Mouse (Mus musculus): ENCODE measurements around the gene Esam. TPM values are rescaled to one million over a fixed set of nuclear protein-coding genes. Genes with fewer than 3 reads are reported as not detected.
A peak's percentile ranks its signal among the peaks of the same experiment; 100 is the strongest.

The Esam gene
- total and polyA plus RNA-seq, 3 experiments, result not detected

DNA sequence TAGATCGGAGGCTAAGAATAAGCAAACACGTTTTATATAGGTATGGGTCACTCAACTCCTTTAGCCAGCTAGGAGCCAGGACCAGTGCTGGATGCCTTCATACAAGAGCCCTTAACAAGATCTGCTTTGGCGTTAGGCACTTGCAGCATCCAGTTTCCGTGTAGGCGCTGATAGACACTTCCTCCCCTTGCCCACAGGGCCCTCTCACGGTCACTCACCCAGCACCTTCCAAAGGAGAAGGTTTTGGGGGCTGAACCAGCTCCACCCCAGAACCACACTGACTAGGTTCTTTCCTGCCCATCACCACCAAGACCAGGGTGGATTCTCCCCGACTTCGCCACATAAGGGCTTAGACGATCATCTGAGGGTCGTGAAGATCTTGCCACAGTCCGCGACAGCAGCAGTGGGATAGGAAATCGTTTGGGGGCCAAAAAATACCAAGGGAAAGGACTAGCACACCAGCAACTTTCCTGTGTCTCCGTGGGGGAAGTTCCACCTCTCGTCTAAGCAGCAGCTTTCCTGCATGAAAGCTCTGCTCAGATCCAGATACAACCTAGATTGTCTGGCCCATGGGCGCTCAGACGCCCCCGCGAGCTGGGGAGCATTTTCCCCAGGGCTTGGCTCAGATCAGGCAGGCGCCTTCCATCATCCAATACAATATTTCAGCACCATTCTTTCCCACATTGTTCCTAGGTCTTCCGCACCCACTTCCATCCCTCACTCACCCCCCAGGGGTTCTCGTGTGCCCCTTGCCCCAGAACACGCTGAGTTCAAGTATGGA, 24.1 kb downstream of the Esam start:
- ATAC-seq (ENCODE audit: extremely low read depth, insufficient number of reproducible peaks, low FRiP score, poor library complexity, severe bottlenecking), result no peak
- no peak for DNase-seq (ENCODE audit: low spot score)
- Histone ChIP-seq H3K4me1 (ENCODE audit: insufficient read depth, low read depth, low read length) (peaks cover 90% of the 10 kb centered on the region), H3K36me3 (replicated peaks) (peaks cover 32% of the 10 kb centered on the region), H3K27me3 (ENCODE audit: insufficient read depth, low read length) (no peaks in the 10 kb centered on the region), H3K4me3 (ENCODE audit: low read depth, low read length) (peak overlapping the region; percentile 80), H3K9me3 (replicated peaks) (no peaks in the 10 kb centered on the region)
- TF ChIP-seq POLR2AphosphoS5 (IDR thresholded peaks at IDR 0.05; ENCODE audit: insufficient replicate concordance, low read depth, low read length) (no peak), CTCF (IDR thresholded peaks at IDR 0.05; ENCODE audit: low read depth, low read length) (no peak), GATA1 (IDR thresholded peaks at IDR 0.05; ENCODE audit: borderline replicate concordance, low read length) (no peak), TAL1 (conservative IDR thresholded peaks at IDR 0.05; ENCODE audit: low read depth, low read length) (no peak), GATA2 (IDR thresholded peaks at IDR 0.05; ENCODE audit: borderline replicate concordance, low read depth, low read length) (no peak)

DNA sequence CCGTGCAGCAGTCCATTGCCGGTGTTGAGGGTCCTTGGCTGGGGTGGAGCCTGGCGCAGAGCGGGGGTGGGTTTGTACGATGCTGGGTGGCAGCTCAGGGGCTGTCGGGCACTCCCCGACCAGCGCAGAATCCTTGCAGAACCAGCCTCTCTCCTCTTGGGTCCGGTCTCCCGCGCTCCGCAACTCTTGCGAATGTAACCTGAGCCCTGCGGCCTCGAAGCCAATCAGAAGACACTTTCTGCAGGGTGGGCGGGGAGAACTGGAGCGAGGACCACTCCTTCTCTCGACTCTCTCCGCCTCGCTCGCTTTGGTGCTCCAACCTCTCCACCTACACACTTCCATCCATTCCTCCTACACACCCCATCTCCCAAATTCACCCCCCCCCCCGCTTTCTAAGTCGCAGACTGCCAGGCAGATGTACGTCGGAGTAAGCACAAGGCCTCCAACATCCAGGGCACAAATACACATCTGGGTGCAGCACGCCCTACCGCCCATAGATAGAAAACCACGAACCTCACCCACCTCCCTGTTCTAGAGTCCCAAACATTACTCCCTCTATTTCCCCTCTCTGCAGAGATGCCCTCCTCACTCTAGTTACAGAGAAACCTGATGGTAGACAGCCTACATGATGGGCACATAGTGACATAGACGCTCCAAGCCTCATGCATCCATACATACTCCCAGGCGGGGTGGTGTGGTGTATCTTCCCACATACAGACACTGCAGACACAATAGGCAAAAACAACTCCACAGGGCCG, 24.8 kb downstream of the Esam start, which contains the start of gene Nrgn:
TSS of gene Nrgn (minus strand) at position 369 of the 758 bp plus-strand sequence.
- Histone ChIP-seq H3K9me3 (replicated peaks) (no peaks in the 10 kb centered on the region), H3K4me3 (ENCODE audit: low read depth, low read length) (peak within 1 kb of the TSS; percentile 80), H3K27me3 (ENCODE audit: insufficient read depth, low read length) (no peaks in the 10 kb centered on the region), H3K4me1 (ENCODE audit: insufficient read depth, low read depth, low read length) (peaks cover 91% of the 10 kb centered on the region), H3K36me3 (replicated peaks) (peaks cover 28% of the 10 kb centered on the region)
- peak; percentile 55 for ATAC-seq (ENCODE audit: extremely low read depth, insufficient number of reproducible peaks, low FRiP score, poor library complexity, severe bottlenecking)
- peak; percentile 84 for DNase-seq (ENCODE audit: low spot score)
- TF ChIP-seq GATA2 (IDR thresholded peaks at IDR 0.05; ENCODE audit: borderline replicate concordance, low read depth, low read length) (no peak), POLR2AphosphoS5 (IDR thresholded peaks at IDR 0.05; ENCODE audit: insufficient replicate concordance, low read depth, low read length) (no peak), TAL1 (conservative IDR thresholded peaks at IDR 0.05; ENCODE audit: low read depth, low read length) (no peak), CTCF (IDR thresholded peaks at IDR 0.05; ENCODE audit: low read depth, low read length) (no peak), GATA1 (IDR thresholded peaks at IDR 0.05; ENCODE audit: borderline replicate concordance, low read length) (no peak)

DNA sequence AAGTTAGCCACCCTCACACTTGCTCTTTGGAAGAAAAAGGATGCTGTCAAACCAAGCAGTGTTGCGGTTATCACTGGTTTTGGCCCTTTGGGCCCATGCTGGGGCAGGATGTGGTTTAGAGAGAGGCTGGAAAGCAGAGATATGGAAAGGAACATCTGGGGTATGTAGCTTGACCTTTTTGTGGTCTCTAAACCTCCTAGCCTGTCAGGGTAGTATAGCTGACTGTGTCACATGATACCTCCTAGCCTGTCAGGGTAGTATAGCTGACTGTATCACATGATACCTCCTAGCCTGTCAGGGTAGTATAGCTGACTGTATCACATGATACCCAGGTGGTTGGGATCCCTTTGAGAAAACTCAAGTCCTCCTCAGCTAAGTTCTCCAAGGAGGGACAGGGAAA, 26.4 kb downstream of the Esam start:
- H3K9me3 ChIP-seq (replicated peaks), result no peaks in the 10 kb centered on the region

DNA sequence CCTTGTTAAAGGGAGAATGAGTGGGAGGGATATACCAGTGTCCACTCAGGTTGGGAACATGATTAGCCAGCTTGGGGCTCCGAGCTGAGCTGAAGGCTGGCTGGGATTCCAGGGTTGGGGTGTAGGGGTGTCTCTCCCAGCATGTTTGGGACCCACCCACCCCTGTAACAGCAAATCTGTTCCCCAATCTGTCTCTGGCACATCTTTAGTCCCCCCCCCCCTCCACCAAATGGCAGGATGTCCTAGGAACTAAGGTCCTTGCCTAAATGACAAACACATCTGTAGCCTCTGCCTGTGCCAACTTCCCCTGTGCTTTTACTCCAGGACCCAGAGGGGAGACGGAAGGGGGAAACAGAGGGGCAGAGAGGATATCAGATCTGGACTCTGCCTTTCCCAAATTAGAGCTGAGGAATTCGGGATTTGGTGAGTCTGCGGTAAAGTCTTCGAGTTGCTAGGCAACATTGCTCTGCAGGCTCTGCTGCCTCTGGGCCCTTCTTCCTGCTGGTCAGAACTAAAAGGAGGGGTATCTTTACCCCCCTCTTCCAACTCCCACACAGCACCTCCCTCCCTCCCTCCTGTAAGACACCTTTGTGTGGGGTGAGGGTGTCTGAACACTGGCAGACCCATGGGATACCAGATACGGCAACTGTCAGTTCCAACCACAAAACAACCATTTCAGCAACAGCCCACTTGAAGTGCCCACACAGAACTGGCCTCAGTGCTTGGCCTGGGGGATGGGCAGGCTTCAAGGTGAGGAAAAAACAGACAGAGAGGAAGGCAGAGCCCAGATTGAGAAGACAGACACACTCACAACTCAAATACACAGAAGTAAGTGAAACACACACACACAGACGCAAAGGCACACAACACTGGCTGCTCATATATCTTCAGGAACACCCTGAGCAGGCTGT, 27.2 kb downstream of the Esam start, which contains the start of gene Siae:
TSS of gene Siae (plus strand) at position 861 of the 911 bp plus-strand sequence.
- H3K4me1 ChIP-seq (ENCODE audit: insufficient read depth, low read depth, low read length), result peaks cover 77% of the 10 kb centered on the region
- H3K4me3 ChIP-seq (ENCODE audit: low read depth, low read length), result peak within 1 kb of the TSS; percentile 50; the same call in 1 of the 2 replicates
- TF ChIP-seq CTCF (IDR thresholded peaks at IDR 0.05; ENCODE audit: low read depth, low read length), result no peak
- TF ChIP-seq GATA1 (IDR thresholded peaks at IDR 0.05; ENCODE audit: borderline replicate concordance, low read length), result no peak
- no peak for TF ChIP-seq POLR2AphosphoS5 (IDR thresholded peaks at IDR 0.05; ENCODE audit: insufficient replicate concordance, low read depth, low read length)
- no peak for TF ChIP-seq TAL1 (conservative IDR thresholded peaks at IDR 0.05; ENCODE audit: low read depth, low read length)
- no peak for TF ChIP-seq GATA2 (IDR thresholded peaks at IDR 0.05; ENCODE audit: borderline replicate concordance, low read depth, low read length)

More for the DNA sequence above, 26.4 kb downstream of the Esam start:
- TF ChIP-seq CTCF (IDR thresholded peaks at IDR 0.05; ENCODE audit: low read depth, low read length), result no peak
- no peak for TF ChIP-seq POLR2AphosphoS5 (IDR thresholded peaks at IDR 0.05; ENCODE audit: insufficient replicate concordance, low read depth, low read length)
- peak; percentile 95 for TF ChIP-seq TAL1 (conservative IDR thresholded peaks at IDR 0.05; ENCODE audit: low read depth, low read length)
- TF ChIP-seq GATA1 (IDR thresholded peaks at IDR 0.05; ENCODE audit: borderline replicate concordance, low read length), result no peak
- peaks cover 13% of the 10 kb centered on the region for H3K36me3 ChIP-seq (replicated peaks)
- no peaks in the 10 kb centered on the region for H3K27me3 ChIP-seq (ENCODE audit: insufficient read depth, low read length)
- ATAC-seq (ENCODE audit: extremely low read depth, insufficient number of reproducible peaks, low FRiP score, poor library complexity, severe bottlenecking) (peak; percentile 84), DNase-seq (ENCODE audit: low spot score) (peak; percentile 79)
- H3K4me1 ChIP-seq (ENCODE audit: insufficient read depth, low read depth, low read length), result peaks cover 84% of the 10 kb centered on the region
- H3K4me3 ChIP-seq (ENCODE audit: low read depth, low read length), result peak overlapping the region; percentile 50; the same call in 1 of the 2 replicates

DNA sequence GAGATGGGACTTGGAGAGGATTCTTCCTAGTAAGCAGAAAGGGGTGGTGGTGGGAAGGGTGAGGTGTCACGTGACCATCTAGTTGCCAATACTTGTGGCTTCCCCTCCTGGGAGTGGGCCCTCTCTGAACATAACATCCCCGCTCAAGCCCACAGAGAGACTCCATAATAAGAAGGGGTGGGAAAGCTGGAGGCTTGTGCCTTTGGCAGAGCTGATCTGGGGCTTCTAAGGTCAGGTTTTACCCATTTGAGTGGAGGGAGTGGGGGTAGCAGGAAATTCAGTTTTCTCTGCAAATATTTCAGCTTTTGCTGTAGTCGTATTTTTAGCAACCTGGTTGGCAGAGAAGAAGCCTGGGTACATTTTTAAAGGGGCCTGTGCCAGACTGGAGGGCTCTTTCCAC, 28.5 kb downstream of the Esam start:
- Histone ChIP-seq H3K4me1 (ENCODE audit: insufficient read depth, low read depth, low read length) (peaks cover 75% of the 10 kb centered on the region), H3K9me3 (replicated peaks) (no peaks in the 10 kb centered on the region), H3K36me3 (replicated peaks) (no peaks in the 10 kb centered on the region), H3K4me3 (ENCODE audit: low read depth, low read length) (no peak overlapping the region), H3K27me3 (ENCODE audit: insufficient read depth, low read length) (no peaks in the 10 kb centered on the region)
- DNase-seq (ENCODE audit: low spot score), result no peak
- ATAC-seq (ENCODE audit: extremely low read depth, insufficient number of reproducible peaks, low FRiP score, poor library complexity, severe bottlenecking), result no peak
- TF ChIP-seq GATA2 (IDR thresholded peaks at IDR 0.05; ENCODE audit: borderline replicate concordance, low read depth, low read length), result no peak
- TF ChIP-seq POLR2AphosphoS5 (IDR thresholded peaks at IDR 0.05; ENCODE audit: insufficient replicate concordance, low read depth, low read length), result no peak
- TF ChIP-seq GATA1 (IDR thresholded peaks at IDR 0.05; ENCODE audit: borderline replicate concordance, low read length), result no peak
- no peak for TF ChIP-seq CTCF (IDR thresholded peaks at IDR 0.05; ENCODE audit: low read depth, low read length)
- TF ChIP-seq TAL1 (conservative IDR thresholded peaks at IDR 0.05; ENCODE audit: low read depth, low read length), result no peak

More for the DNA sequence above, 27.2 kb downstream of the Esam start, which contains the start of gene Siae:
- H3K36me3 ChIP-seq (replicated peaks), result peaks cover 5% of the 10 kb centered on the region
- no peaks in the 10 kb centered on the region for H3K9me3 ChIP-seq (replicated peaks)
- no peak for DNase-seq (ENCODE audit: low spot score)
- H3K27me3 ChIP-seq (ENCODE audit: insufficient read depth, low read length), result no peaks in the 10 kb centered on the region
- 0 out of 2 replicates have a peak, but pooled peaks have one; percentile 4 for ATAC-seq (ENCODE audit: extremely low read depth, insufficient number of reproducible peaks, low FRiP score, poor library complexity, severe bottlenecking)
